Mouse (Mus musculus) heart, adult 8-10 months (tissue): ENCODE results near the gene Larp4b. TPM values are rescaled to one million over a fixed set of nuclear protein-coding genes. Genes with fewer than 3 reads are reported as not detected.
"Not testable (repeated sequence)": the region's sequence is repeated elsewhere in the genome, so short reads cannot be mapped to it uniquely, and the experiment has no call there.

Source experiments
- DNase-seq: peaks from one replicate; pipeline ENCODE4 v3.0.0; 2022; ENCODE audit warnings: low spot score
- total RNA-seq, 4 experiments: library from RNA; stranded (reverse); gene quantifications; 2 replicates each; pipeline ENCODE4 v1.2.4; 2022

Larp4b gene
- total RNA-seq = 10 to 100 TPM; 61.4 to 87.8 (median 77.9) TPM

DNA sequence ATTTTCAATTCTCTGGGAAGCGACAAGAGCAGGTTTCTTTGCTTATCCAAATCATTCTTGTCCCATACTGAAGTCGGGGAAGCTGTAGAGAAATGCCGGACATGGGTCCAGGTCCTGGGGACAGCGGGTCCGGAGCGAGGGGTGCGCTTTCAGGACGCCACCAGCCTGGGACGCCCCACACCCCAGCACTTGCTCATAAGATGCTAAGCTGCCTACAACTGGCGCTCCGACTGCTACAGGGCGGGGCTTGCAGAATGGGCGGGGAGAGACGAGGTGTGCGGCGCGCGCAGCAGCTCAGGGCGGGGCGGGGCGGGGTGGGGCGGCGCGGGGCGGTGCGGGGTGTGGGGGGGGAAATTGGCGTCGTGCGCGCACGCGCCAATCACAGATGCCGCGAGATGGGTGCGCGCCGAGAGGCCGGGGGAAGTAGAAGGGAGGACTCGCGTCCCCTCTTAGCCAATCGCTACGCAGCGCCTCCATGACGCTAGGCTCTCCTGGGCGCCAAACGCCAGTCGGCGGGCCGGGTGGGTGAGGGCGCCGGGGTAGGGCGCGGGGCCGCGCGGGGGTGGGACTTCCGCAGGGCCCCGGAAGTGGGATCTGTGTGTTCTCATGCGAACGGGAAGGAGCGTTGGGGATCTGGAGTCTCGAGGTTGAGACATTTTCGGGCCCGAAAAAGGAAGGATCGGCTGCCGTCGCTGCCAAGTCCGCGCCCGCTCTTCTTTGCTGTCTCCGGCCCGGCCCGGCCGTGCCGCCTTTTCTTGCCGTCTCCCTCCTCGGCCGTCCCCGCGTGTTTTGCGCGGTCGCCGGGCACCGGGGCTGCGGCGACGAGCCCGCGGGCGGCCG is at the start of gene Larp4b:
Gene Larp4b (plus strand): TSS at position 566 of the 840 bp plus-strand sequence.
- peak; percentile 95 for DNase-seq

DNA sequence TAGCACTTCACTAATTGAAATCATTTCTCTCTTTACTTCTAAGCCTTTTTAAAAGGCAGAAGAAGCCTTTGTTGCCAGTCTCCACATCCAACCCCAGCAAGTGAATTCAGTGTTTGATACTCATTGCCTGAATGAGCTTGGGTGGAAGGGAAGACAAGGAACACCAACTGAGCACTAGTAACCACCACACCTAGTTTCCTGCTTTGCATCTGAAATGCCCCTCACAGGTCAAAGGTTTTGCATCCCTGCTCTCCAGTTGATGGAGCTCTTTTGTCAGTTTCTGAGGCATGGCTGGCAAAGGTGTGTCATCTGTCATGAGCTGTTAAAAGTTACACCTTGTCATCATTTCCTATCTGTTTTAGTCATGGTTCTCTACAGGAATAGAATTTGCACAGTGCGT is 49.0 kb upstream of the Larp4b start:
- no peak for DNase-seq

GRCm38 (mm10) chr13:9052049-9052691 is 41.5 kb upstream of the Larp4b start:
- not testable (repeated sequence) for DNase-seq

GRCm38 (mm10) chr13:9057277-9057676 is 36.4 kb upstream of the Larp4b start:
- no peak for DNase-seq

GRCm38 (mm10) chr13:9058706-9059105 is 35.0 kb upstream of the Larp4b start:
- no peak for DNase-seq

GRCm38 (mm10) chr13:9061394-9061793 is 32.3 kb upstream of the Larp4b start:
- DNase-seq = no peak

DNA sequence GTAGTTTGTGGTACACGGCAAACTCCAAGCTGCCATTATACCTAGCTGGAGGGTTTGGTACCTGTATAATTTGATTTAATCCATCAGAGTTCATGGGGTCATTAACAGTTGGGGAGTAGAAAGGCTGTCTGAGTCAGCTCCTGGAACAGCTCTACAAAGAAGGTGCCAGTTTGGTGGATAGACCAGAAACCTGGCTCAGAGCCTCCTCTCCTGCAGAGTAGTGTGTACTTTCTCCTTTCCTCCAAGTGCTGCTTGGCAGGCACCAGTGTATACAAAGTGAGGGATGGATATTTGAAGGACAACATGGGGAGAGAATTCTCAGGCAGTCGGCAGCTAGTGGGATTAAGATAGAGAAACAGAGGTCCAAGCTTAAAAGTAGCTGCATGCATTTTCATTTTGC is 29.5 kb upstream of the Larp4b start:
- DNase-seq = peak; percentile 15

- DNase-seq = no peak
Measured at GRCm38 (mm10) chr13:9066107-9066506, 27.6 kb upstream of the Larp4b start.

- no peak for DNase-seq
Measured at GRCm38 (mm10) chr13:9071008-9071407, 22.7 kb upstream of the Larp4b start.

- DNase-seq = no peak
Measured at GRCm38 (mm10) chr13:9073818-9074217, 19.9 kb upstream of the Larp4b start.

DNA sequence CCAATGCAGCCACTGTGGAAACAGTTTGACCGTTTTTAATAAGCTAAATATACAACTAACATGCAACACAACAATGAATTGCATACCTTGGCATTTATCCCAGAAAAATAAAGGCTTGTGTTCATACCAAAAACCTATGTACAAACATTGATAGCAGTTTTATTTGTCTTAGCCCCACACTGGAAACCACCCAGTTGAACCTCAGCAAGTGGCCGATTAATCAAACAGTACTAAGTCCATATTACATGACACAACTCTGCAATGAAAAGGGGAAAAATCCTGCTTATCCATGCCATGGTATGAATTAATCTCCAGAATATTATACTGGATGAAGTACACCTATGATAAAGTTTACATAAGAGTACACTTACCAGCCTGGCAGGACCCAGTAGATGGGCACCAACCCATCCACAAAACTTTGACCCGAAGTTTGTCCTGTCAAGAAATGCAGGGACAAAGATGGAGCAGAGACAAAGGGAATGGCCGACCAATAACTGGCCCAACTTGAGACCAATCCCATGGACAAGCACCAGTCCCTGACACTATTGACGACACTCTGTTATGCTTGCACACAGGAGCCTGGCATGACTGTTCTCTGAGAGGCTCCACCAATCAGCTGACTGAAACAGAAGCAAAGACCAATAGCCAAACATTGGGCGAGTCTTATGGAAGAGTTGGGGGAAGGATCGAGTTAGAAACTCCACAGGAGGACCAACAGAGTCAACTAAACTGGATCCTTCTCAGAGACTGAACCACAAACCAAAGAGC is 17.7 kb upstream of the Larp4b start:
- DNase-seq = no peak

DNA sequence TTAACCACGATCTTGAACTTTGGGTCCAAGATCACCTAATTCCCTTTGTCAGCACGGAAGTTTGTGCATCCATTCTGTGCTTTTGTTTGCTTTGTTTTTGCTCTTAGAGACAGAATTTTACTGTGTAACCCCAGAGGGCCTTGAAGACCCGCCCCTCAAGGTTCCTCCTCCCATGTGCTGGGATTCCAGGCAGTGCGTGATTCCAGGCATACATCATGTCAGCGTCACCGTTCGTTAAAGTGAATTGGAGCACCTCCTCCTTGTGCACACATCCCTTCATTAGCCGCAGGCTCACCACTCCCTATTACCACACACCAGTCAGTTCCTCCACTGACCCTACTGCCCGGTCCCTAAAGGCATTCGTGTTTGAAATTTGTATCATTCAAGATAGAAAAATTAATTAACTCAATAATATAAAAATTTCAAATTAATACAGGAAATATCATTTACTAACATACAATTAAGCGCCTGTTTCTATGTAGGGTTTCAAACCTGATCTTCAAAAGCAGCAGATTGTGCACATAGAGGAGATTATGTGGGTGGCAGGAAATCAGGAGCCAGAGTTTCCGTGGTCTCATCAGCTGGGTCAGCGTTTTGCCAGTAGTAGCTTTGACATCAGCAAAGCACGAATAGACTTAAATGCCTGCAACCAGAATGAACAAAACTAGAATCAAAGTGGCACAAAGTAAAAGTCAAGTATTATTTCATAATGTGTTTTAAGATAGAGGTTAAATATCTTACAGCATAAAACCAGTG is 11.4 kb upstream of the Larp4b start:
- no peak for DNase-seq

DNA sequence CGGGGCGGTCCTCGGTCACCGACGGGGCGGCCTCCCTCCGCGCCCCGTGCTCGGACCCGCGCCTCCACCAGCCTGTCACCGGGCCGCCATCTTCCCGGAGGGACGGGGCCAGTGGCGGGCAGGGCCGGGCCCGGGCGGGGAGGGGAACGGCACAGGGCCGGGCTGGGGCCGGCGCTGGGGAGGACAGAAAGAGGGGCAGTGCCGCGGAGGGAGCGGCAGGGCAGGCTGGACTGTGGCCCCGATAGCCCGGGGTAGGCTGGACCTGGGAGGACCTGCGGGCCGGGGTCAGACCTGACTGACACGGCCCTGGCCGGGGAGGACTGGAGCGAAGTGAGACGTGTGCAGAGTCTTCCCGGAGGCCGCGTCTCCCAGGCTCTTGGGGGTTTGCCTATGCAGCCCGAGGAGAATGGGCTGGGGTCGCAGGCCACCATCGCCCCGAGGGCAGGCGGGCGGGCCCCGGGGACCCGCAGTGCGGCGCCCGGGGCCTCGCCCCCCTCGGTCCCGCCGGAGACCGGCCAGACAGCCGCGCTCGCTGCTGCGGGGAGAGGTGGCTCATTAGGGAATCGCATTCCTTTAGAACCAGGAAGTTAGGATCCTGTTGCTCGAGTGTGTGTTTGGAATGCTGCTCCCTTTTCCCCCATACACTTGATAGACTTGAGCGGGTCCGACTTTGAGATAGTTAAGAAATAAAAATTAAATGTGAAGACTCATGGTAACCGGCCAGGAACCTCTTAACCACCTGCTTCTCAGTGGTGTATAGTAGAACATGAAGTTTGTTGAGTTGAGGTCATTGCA is 702 bp downstream of the Larp4b start:
- no peak for DNase-seq

GRCm38 (mm10) chr13:9099289-9099688 is 5.6 kb downstream of the Larp4b start:
- no peak for DNase-seq

DNA sequence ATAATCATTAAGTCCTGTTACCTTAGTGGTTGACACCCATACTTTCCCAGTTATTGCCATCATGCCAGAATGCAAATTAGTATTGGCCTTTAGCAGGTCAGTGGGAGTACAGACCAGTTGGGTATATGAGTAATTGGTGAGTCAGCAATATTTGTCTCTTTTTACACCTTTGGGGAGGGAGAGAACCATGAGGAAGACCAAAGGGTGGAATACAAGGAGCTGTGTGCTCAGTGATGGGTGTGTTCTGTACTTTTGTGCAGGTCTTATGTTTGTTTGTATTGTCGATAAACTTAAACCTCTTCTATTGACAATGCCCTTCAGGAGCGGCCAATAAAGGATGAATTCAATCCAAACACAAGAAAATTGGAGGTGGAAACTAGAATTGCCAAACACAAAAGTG is 6.8 kb downstream of the Larp4b start:
- DNase-seq = no peak

GRCm38 (mm10) chr13:9106246-9106645 is 12.6 kb downstream of the Larp4b start:
- no peak for DNase-seq

DNA sequence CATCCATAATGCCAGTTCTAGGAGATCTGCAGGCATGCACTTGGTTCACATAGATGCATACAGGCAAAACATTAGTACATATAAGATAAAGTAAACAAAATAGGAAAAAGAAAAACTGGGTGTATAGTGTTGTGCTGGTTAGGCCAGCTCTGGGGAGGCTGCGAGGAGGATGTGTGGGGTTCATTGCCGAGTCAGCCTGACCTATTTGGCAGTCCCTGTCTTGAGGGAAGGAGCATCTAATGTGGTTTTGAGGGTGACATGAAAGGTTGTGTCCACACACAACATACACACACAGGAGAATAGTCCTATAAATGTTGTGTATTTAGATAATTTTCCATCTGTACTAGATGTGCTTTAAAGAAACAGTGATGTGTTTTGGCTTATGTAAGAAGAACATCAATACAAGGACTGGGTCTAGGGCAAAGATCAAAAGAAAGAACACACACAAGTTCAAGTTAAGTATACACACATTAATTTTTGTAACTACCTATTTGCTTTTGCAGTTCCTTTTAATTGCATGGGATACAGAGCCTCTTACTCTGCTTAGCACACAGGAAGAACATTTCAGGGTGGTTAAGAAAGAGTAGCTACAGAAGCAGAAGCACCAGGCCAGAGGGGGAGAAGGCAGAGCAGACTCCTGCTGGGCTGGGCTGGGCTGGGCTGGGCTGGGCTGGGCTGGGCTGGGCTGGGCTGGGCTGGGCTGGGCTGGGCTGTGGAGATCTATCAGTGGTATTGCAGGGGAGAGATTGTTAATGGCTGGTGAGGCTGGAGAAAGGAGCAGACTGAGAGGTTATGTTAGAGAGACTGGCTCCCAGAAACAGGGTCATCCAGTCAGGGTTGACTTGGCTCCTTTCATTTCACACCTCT is 13.5 kb downstream of the Larp4b start:
- no peak for DNase-seq

GRCm38 (mm10) chr13:9113735-9114134 is 20.1 kb downstream of the Larp4b start:
- no peak for DNase-seq

DNA sequence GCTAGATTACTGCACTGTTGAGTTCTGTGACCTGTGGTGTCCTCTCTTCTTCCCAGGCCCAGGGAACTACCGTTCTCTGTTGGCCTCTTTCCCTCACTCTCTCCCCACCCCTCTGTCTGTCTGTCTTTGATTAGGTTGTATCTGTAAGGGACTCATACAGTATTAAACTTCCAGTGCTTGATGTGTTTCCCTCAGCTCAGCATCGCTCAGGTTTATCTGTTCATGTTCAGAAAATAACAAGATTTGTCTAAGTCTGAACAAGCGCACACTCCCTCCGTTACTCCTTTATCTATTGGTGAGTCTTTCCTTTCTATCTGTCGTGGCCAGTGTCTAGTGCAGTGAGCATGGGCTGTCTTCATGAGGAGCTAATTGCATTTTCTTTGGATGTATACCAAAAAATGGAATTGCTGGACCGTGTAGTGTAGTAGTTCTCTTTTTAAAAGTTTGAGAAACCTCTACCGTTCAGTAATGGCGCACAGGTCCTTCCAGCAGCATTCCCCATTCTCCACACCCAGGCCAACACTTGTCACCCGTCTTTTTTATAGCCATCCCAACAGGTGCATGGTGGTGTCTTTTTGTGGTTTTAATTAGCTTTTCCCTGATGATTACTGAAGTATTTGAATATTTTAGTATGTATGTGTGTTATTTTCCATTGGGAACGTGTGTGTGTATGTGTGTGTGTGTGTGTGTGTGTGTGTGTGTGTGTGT is 27.3 kb downstream of the Larp4b start:
- no peak for DNase-seq
